Mouse (Mus musculus): Measurements from ENCODE around the gene Gpr39.

The Gpr39 gene

DNA sequence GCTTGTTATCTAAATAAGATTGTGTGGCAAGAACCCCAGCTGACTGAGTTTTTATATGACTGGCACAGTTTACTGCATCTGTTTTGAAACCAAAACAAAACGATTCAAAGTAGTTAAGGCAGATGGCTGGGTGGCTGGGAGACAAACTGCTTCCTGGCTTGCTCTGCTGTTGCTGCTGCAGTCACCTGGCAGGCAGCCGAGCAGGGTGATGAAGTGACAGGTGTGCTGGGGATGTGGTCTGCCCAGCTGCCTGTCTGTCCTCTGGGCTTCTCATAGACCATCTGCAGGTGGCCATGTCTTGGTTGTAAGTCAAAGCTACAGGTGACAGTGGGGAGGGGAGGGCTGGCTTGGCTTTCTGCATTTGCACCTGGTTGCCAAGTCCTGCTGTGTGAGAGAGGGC lies 131.6 kb downstream of the Gpr39 start:
- DNase-seq (ENCODE audit: low spot score) = no peak

DNA sequence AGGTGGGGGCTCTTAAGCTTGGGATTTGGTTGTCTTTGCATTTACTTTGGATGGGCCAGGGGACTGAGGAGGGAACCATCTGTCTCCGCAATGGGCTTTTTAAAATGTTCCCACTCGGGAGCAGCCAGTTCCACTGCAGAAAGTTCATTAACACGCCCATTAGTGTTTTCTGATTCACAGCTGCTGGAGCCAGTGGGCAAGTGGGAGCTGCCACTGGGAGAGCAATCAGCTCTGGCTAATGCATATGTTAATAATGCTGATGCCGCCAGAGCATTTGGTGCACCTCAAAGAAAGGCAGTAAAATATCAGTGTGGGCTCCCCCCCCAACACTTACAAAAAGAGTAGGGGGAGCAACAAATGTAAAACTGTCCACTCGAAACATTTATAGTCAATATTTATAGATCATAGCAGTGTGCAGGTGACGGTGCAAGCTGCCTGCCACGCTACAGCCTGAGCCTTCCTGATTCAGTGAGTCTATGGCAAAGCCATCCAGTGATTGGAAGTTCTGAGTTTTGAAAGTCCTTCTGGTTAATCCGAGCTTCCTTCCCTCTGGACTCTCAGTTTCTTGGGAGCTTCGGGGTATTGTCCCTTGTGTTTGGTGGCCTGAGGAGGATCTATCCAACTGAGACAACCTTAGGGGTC lies 136.5 kb downstream of the Gpr39 start:
- DNase-seq (ENCODE audit: low spot score) = no peak

DNA sequence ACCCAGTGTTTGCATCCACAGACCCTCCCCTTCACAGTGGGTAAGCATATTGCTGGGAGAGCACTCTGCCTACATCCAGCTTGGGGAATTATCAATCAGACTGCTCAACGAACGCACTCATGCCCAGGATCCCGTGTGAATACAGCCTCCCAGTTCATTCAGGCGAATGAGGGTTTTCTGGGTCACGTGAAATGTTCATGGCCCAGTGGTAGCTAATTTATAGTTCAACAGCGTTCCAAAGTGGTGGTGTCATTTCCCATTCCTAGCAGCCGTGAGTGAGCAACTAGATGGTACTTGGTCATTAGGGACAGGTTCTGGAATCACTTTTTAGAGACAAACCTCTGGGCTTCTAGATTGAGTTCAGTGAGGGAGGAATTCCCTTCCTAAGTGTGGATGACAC lies 144.3 kb downstream of the Gpr39 start:
- DNase-seq (ENCODE audit: low spot score) = no peak

DNA sequence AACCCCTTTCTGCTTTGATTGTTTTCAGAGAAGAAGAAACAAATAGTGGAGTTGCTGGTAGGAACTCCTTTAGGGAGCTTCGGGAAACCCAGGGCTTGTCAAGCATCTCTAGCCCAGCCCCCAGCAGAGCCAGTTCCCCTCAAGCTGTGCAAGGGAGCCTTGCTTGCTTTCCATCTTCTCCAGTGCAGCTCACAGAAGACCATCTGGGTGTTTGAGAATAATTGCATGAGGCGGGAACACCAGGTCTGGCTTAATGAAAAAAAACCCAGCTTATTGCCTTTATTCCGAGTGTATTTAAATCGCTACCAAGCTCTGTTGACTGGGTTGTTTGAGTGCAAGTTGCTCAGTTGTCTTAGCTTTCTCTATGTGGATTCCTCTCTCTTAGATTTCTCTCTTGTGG lies 146.8 kb downstream of the Gpr39 start:
- DNase-seq (ENCODE audit: low spot score) = no peak

DNA sequence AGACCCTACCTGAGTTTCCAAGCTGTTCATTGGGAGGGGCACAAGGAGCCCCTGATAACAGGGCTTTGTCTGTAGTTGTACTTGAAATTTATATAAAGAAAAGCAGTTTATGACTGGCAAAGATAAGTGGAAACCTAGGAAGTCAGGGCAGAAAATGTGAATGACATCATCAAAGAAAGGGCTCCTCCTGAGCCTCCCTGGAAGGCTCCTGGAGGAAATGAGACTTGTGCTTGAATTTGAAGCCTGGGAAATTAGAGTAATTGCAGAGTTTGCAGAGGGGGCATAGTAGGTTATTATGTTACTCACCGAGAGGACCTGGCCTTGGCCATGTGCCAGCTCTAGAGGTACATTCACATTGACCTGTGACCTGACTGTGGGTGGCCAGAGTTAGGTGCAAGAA lies 160.7 kb downstream of the Gpr39 start:
- no peak for DNase-seq (ENCODE audit: low spot score)

DNA sequence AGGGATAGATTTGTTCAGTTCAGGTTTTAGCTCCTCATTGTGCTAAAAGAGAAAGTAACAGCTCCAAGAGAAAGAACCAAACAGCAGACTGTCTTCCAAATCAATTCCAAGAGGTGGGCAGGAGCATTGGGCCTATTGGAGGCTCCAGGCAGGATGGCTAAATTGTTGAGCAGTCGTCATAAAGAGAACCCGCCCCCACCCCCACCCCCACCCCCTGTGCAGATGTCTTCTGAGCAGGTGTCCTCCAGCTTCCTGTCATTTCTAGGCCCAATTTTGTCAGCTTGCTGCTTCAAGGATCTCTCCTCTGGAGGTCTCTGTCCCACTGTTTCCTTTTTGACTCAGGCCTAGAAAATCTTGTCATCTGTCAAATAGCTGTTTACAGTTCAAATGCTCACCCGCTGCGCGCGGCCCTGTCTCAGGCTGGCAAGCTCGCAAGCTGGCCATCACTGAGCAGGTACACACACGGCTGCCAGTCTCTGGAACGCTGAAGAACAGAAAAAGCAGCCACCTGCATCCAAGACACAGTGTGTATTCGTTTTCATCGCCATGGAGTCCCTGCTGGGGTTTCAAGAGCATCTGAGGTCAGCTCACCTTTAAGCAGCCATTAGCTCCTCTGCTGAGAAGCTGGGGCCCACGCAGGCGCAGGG lies 163.1 kb downstream of the Gpr39 start:
- DNase-seq (ENCODE audit: low spot score) = no peak

DNA sequence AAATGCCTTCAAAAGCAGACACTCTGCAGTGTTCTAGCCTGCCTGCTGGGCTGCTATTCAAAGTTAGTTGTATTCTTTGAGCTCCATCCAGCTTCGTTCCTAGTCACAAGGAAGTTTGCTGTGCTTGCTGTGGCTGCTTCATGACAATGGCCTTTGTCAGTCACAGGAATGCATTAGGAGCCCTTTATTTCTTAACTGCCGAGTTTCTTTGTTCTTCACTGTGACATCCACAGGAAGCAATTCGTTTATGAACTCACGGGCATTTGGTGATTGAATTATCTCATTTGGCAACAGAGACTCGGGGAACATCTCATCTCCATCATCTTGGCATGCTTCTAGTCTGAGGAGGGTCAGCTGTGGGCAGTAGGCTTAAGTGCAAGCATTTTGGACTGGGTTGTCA lies 177.9 kb downstream of the Gpr39 start:
- no peak for DNase-seq (ENCODE audit: low spot score)

DNA sequence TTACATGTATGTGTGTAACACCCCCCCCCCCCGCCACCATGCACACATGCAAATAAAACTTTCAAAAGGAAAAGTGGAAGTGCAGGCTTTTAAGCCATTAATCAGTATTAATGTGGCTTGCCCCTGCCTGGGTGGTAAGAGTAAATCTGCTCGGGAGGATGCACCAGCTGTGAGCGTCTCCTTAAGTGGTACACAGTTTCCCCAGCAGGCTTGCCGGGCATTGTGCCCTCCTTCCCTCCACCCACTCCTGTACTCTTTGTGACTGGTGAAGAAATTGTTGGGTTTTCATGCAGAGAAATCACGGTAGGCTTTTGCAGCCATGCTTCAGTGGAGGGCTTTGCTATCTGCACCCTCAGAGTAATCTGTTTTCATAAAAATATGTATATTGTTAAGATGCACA lies 181.8 kb downstream of the Gpr39 start:
- DNase-seq (ENCODE audit: low spot score) = no peak

DNA sequence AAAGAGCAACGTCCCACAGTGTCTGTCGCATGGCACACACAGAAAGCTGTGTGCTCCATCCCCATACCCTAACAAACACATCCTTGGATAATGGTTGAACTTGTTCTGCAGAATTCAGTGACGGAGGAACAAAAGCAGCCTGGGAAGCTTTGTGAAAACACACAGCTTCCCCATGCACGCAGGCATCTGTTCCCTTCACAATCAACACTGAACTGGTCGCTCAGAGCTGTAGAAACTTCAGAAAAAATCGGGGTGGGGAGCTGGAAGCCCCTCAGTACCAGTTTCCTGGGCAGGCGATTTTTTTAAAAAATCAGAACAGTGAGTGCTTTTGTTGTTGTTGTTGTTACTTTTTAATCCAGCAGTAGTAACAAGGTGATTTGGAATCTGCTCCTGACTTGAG lies 193.3 kb downstream of the Gpr39 start:
- DNase-seq (ENCODE audit: low spot score) = no peak

DNA sequence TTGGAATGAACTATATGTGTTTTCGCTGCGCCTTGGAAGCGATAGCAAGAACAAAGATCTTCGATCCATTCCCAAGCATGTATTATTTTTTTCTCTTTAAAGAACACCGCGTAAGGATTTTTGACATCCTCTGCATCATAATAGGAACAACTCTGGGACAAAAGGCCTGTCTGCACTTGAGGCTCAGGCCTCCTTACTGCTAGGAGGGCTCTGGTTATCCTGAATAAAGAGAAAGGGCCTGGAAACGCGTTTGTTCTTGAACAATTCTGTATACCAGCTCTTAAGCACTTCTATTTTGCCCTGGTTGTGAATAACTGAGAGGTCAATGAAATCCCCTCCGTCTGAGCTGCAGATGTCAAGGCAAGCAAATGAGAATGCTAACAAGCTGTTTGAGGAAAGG lies 216.4 kb downstream of the Gpr39 start:
- DNase-seq (ENCODE audit: low spot score) = no peak

DNA sequence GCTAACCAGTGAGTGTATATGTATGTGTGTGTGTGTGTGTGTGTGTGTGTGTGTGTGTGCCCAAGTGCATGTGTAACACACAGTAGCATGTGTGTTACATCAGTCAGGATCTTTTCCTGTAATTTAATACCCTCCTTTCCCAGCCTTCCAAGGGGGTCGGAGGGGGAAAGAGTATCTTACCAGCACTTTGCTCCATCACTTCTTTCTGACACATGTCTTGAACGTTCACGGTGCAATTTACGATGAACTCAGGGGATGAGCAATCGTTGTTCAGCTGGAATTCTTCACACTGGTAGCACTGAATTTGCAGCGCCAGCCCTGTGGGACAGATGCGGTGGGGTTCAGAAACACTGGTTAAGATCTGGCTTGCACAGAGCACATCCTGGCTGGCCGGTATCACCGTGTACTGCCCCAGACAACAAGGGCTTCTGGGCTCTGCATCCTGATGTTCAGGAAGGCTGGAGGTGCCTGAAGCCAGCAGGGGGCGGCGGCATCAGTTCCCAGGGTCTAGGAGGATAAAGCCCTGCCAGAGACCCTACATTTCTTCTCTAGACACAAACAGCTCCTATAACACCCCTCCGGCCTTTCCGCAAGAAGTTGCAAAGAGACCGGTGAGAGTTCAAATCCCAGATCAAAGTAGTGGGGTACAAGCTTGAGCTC lies 233.5 kb downstream of the Gpr39 start:
- DNase-seq (ENCODE audit: low spot score) = no peak

DNA sequence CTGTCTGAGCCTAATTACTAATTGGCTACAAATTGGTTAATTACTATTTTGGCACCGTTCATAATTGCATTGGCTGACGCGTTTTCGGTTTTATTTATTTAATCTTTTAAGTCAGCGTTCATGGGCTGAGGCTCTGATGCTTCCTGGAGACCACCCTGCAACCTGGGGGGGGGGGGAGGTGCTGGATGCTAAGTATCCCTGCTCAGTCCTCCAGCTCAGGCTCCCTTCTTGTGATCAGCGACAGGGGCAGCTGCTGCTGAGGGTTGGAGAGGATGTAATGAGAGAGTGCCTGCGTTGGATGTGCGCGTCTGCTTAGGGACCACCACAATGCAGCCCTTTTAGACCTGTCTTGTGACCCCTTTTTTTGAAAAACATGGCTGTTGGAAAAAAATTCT lies 234.1 kb downstream of the Gpr39 start:
- DNase-seq (ENCODE audit: low spot score) = no peak

DNA sequence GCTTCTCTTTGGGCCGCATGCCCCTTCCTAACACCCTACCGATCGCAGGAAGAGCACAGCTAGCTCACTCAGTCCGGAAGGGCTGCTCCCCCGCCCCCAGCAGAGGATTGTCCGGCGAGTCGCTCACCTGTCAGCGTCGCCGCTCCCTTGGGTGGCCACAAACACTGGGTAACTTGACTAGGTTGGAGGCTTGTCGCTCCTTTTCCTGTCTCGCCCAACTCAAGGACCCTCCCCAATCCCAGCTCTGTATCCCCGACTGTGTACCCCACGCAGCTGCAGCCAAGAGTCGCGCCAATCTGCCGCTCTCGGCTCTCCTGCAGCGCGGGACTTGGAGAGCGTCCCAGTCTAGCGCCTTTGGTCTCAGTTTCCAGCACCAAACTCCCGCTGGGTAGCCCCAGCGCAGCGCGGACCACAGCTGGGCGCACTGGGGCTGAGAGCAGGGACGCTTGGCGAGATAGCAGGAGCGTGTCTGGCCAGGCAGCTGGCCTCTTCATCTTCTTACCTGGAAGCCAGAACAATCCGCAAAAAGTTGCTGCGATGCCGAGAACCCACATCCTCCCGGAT lies 234.6 kb downstream of the Gpr39 start:
- no peak for DNase-seq (ENCODE audit: low spot score)

DNA sequence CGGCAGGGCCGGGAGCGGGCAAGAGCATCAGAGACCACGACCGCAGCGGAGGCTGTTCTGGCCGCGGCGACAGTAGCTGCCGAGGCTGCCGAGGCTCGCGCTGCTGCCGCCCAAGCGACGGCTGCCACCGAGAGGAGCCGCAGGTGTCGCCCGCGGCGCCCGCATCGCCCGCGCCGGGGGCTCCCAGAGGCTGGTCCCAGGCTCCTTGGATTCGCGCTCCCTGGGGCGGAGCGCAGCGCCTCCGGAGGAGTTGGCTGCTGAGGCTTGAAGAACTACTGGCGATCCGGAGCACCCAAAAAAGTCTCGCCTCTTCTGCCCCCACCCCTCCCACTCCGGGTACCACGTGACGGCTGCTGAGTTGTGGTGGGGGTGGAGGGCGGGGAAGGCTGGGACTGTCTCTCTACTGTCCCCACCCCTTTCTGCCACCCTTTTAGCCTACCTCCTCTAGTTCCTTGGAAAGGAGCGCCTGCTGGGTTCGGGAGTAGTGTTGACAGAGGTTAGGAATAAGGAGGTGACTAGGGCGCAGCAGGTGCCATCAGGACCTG lies 235.2 kb downstream of the Gpr39 start:
- DNase-seq (ENCODE audit: low spot score) = no peak

DNA sequence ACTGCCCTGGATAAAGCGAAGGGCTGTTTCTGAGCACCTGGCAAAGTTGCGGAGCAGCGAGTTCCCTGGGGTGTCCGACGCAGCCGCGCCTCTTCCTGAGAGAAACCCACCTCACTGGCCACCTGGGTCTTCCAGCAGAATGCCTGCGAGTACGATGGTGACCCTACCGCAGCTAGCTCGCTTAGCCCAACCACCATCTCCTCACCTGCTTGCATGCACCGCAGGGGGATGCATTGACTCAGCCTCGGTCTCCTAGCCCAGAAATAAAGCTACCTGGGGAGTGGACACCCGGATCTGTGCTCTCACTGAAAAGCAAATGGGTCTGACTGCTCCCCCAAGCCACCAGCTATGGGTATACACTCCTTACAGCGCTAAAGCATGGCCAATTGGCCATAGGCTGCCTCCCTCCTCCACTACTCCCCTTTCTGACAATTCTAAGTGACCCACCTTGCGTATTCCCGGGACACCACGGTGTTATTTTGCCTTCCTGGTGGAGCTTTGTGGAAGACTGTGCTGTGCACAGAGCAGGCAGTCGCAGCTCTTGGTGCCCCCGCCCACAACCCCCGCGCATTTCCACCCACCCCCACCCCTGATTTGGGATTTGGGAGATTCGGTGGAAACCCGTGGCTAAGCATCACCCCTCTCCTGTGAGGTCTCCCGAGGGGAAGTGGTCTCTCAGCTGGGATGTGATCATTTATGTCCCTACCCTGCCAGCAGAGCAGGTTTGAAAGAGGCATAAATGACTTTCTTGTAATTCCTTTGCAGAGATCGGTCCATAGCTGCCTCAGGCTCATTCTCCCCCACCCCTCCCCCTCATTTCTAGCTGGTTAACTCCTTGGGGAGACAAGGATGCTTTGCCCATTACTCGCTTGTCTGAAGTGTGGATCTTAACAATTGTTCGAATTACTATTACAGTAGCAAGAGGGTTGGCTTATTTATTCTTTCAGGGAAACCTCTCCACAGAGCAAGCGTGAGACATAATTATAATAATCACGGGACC lies 236.1 kb downstream of the Gpr39 start, which contains the start of gene Lypd1:
Gene Lypd1 (minus strand): TSS at position 501 of the 1,000 bp plus-strand sequence.
- no peak for DNase-seq (ENCODE audit: low spot score)

DNA sequence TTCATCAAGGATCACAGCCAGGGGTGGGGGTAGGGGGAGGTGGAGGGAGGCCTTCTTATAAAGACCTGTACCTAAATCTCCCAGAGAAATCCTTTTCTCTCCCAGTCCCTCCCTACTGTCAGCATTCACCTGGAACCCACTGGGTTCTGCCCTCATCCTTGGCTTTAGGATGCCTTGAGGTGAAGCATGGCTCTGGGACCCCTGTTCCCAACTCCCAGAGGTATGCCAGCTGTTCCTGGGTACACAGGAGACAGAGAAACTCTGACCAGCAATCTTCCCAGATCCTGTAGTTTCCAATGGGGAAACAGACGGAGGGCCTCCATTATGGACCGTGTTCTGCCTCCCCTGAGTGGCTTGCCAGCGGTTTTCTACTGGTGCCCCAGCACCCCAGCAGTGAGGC lies 243.9 kb downstream of the Gpr39 start:
- DNase-seq (ENCODE audit: low spot score) = no peak

DNA sequence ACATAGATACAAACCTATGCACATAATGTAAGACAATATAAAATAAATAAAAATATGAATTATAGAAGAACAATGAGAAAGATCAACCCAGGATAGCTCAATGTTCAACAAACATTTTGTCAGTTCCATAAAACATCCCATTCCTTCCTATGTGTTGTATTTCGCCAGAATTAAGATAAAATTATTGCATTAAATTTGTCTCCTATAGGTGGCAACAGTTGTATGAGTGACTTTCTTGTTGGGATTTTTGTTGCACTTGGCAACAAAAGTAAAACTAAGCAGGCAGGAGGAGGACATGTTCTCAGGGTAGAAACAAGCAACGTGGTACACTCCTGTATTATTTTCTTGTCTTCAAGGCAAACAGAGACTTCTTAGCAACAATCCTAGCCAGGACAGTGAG lies 246.3 kb downstream of the Gpr39 start:
- no peak for DNase-seq (ENCODE audit: low spot score)
